ENCODE assay signal across 8 mouse cellular contexts in the genomic region with DNA sequence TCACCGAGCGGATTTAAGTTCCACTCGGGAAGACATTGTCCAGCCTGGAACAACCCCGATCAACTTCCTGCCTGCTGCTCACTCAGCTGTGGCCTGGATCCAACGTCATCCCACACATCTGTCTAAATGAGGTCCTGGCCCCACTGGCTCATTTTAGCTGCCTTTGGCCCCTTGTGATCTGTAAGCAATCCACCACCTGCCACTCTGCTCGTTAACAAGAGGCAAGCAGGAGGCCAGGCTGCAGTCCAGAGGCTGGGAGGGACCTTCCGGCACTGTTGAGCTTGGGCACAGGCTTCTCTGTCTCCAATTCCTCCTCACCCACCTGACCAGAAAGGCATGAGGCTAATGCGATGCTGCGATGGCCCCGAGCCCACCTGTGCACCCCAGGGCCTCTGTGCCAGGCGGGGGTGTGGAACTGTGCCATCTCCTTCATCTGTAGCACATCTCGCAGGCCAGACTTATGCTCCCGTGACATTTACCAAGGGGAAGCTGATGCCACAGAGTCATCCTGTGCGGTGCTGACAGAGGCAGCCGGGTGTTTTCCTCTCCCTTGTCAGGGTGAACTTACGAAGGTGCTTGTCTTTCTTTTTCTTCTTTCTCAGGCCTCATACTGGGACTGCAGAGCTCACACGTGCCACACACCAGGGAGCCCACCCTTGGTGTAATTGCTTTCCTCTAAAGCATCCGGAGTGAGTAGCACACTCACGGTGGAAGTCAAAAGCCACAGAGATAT. TPM values are rescaled to one million over a fixed set of nuclear protein-coding genes. Genes with fewer than 3 reads are reported as not detected.
DNase-seq lines count a peak whose midpoint lies in the region; ATAC-seq lines count a peak whose summit lies in the region.

No protein-coding gene starts in this region.

- no peaks in the 10 kb centered on the region for H3K36me3 ChIP-seq in limb, embryonic 11.5 days (ENCODE audit: control insufficient read depth, insufficient read depth, low read length)

- peaks cover 6% of the 10 kb centered on the region for H3K4me1 ChIP-seq in limb, embryonic 11.5 days (ENCODE audit: control insufficient read depth, insufficient read depth, low read length)

- H3K4me2 ChIP-seq in limb, embryonic 11.5 days (ENCODE audit: low read depth, severe bottlenecking) = no peak overlapping the region

- ATAC-seq in limb, embryonic 11.5 days (ENCODE audit: insufficient number of reproducible peaks, low FRiP score, low TSS enrichment, low read depth) = 0 out of 2 replicates have a peak, but pooled peaks have one; percentile 31

- H3K4me3 ChIP-seq in limb, embryonic 11.5 days (ENCODE audit: low read depth, low read length) = no peak overlapping the region

- H3K9me3 ChIP-seq in limb, embryonic 11.5 days (ENCODE audit: control insufficient read depth, low read length) = no peaks in the 10 kb centered on the region

- WGBS in limb, embryonic 11.5 days = 55% methylated on average over 19 of the region's 19 CpGs

- H3K27ac ChIP-seq in limb, embryonic 11.5 days (replicated peaks; ENCODE audit: low read depth, low read length) = no peak overlapping the region

- H3K27me3 ChIP-seq in limb, embryonic 11.5 days (ENCODE audit: control insufficient read depth, insufficient read depth, low read length) = no peaks in the 10 kb centered on the region

- H3K9ac ChIP-seq in limb, embryonic 11.5 days (ENCODE audit: low read length) = no peak overlapping the region

- DNase-seq in urinary bladder, postnatal 14 days (ENCODE audit: low spot score) = peak; percentile 55
- no peak for DNase-seq in urinary bladder, adult 18-20 months (ENCODE audit: low spot score in 2 of 2)
- DNase-seq in heart, adult 8-10 months (ENCODE audit: low spot score) = peak; percentile 83
- peak; percentile 52 for DNase-seq in limb, embryonic 11.5 days (ENCODE audit: low spot score)
- peak; percentile 55 for DNase-seq in thymus, postnatal 4 days
- DNase-seq in ovary, postnatal 14 days (ENCODE audit: low spot score) = no peak
- DNase-seq in spleen, adult 12 weeks (ENCODE audit: low spot score) = no peak
- no peak for DNase-seq in c-Kit-positive CD71-positive TER-119-positive erythroid progenitor cells, embryonic 14.5 days (ENCODE audit: low spot score)

RNA-seq across cellular contexts. Expression of gene Zdhhc7, which starts 33.2 kb away (rescaled TPM):
- 10 to 100 TPM; 33.5 to 40.0 (median 34.3) TPM for total RNA-seq in heart, adult 8-10 months (2022)
- 22.7 and 24.6 TPM in 2 replicates for polyA plus RNA-seq in limb, embryonic 11.5 days (2014; fragmentation: Nextera tagmentation; extraction: Ambion mirVana)

RNA-seq across cellular contexts. Expression of gene 6430548M08Rik, which starts 45.9 kb away (rescaled TPM):
- total RNA-seq in heart, adult 8-10 months (2022) = 10 to 100 TPM; 17.5 to 27.7 (median 22.0) TPM
- polyA plus RNA-seq in limb, embryonic 11.5 days (2014; fragmentation: Nextera tagmentation; extraction: Ambion mirVana) = 1.8 and 2.3 TPM in 2 replicates

Comparison
In these comparisons a context has a peak if more than half of its experiments do, and no peak if none do; other contexts are left out.
1. DNase-seq: peak in urinary bladder, postnatal 14 days (single experiment), heart, adult 8-10 months (single experiment), limb, embryonic 11.5 days (single experiment) and thymus, postnatal 4 days (single experiment); none in urinary bladder, adult 18-20 months (0 of 2), ovary, postnatal 14 days (single experiment), spleen, adult 12 weeks (single experiment) and c-Kit-positive CD71-positive TER-119-positive erythroid progenitor cells, embryonic 14.5 days (single experiment).